Mouse (Mus musculus): ENCODE data around the gene Vwa3a.

DNA sequence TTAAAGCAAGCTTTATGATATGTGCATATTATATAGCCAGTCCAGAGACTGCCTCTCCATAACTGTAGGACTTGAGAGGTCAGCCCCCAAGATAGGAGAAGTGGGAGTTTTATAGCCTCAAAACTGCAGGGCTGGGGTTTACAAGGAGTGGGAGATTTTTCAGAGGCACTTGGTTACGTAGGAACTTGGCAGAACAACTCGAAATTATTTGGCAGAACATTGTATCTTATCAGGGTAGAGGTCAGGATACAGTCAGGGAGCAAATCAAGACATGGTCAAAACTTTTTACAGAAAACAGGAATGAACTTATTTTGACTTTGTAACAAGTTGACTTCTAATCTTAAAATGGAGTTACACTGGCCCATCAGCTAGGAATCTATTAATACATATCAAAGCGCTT lies 6.9 kb downstream of the Vwa3a start:
- no peak for TF ChIP-seq POLR2A (IDR thresholded peaks at IDR 0.05; ENCODE audit: borderline replicate concordance, insufficient read depth, low read length)
- TF ChIP-seq CTCF (IDR thresholded peaks at IDR 0.05; ENCODE audit: borderline replicate concordance, insufficient read depth, low read depth, low read length): no peak

Measured in cerebellum, adult 2 months (tissue).